Mouse (Mus musculus) mature B cell (primary cell): ENCODE results near the gene Cblb.

Experiments
- in situ Hi-C: fragments of 300-500 bp; cut with MboI; formaldehyde crosslinking; loops from 2 replicates; pipeline ENCODE4 v1.14.3; 2019

The Cblb gene

GRCm38 (mm10) chr16:52194866-52195265, 163.8 kb downstream of the Cblb start:
- in situ Hi-C loops, result no loop called here

GRCm38 (mm10) chr16:52200107-52200506, 169.1 kb downstream of the Cblb start:
- in situ Hi-C loops, result no loop called here

- in situ Hi-C loops, result no loop called here
These were observed 180.0 kb downstream of the Cblb start for GRCm38 (mm10) chr16:52210844-52211606.

GRCm38 (mm10) chr16:52219069-52219468, 188.0 kb downstream of the Cblb start:
- in situ Hi-C loops, result no loop called here

GRCm38 (mm10) chr16:52222896-52223295, 191.9 kb downstream of the Cblb start:
- in situ Hi-C loops, result no loop called here

GRCm38 (mm10) chr16:52229446-52229845, 198.4 kb downstream of the Cblb start:
- in situ Hi-C loops, result no loop called here

GRCm38 (mm10) chr16:52229930-52230329, 198.9 kb downstream of the Cblb start:
- in situ Hi-C loops, result no loop called here

GRCm38 (mm10) chr16:52242144-52242543, 211.1 kb downstream of the Cblb start:
- in situ Hi-C loops, result no loop called here

- in situ Hi-C loops, result no loop called here
These were observed 212.5 kb downstream of the Cblb start for GRCm38 (mm10) chr16:52243421-52243973.

GRCm38 (mm10) chr16:52250196-52250595, 219.2 kb downstream of the Cblb start:
- in situ Hi-C loops, result no loop called here

GRCm38 (mm10) chr16:52250935-52251334, 219.9 kb downstream of the Cblb start:
- in situ Hi-C loops, result no loop called here
